Mouse (Mus musculus) cerebellum, postnatal 36 days (tissue): ENCODE results near the gene Olfr1564.
"Not testable (repeated sequence)": the region's sequence is repeated elsewhere in the genome, so short reads cannot be mapped to it uniquely, and the experiment has no call there.

Experiments used
- DNase-seq, 2 experiments: peaks; one replicate each; pipeline ENCODE4 v3.0.0; 2021 to 2022; ENCODE audit warnings: mixed read lengths in 2 of 2

The Olfr1564 gene

GRCm38 (mm10) chr17:33221590-33221989 is at the start of gene Olfr1564:
Gene Olfr1564 (minus strand): TSS chr17:33221690.
- no peak for DNase-seq

GRCm38 (mm10) chr17:33268907-33269306 is 47.4 kb upstream of the Olfr1564 start:
- no peak for DNase-seq

GRCm38 (mm10) chr17:33264376-33264775 is 42.9 kb upstream of the Olfr1564 start, which contains the start of gene Olfr63:
Gene Olfr63 (plus strand): TSS chr17:33264676.
- no peak for DNase-seq

GRCm38 (mm10) chr17:33255319-33255657 is 33.8 kb upstream of the Olfr1564 start:
- DNase-seq = not testable (repeated sequence)

- DNase-seq = not testable (repeated sequence)
Measured at GRCm38 (mm10) chr17:33254530-33255318, 33.2 kb upstream of the Olfr1564 start, which contains the start of gene Zfp955a. Gene Zfp955a (minus strand): TSS chr17:33255145.

GRCm38 (mm10) chr17:33236646-33237045 is 15.2 kb upstream of the Olfr1564 start:
- DNase-seq = not testable (repeated sequence)

GRCm38 (mm10) chr17:33191002-33191401 is 30.5 kb downstream of the Olfr1564 start, which contains the start of gene Olfr239:
Gene Olfr239 (plus strand): TSS chr17:33191302.
- DNase-seq = not testable (repeated sequence)

GRCm38 (mm10) chr17:33168147-33168546 is 53.3 kb downstream of the Olfr1564 start, which contains the start of gene Olfr55:
Gene Olfr55 (plus strand): TSS chr17:33168447.
- not testable (repeated sequence) for DNase-seq
